Mouse (Mus musculus) heart, embryonic 10.5 days (tissue): ENCODE measurements around the gene Itfg1. TPM values are rescaled to one million over a fixed set of nuclear protein-coding genes. Genes with fewer than 3 reads are reported as not detected.
"Not testable (repeated sequence)": the region's sequence is repeated elsewhere in the genome, so short reads cannot be mapped to it uniquely, and the experiment has no call there.

Source experiments
- DNase-seq: peaks from one replicate; pipeline ENCODE4 v3.0.0-alpha.2; 2017; ENCODE audit warnings: low spot score
- H3K27ac ChIP-seq: fragments of 300-500 bp; sonication (generic); 2 replicates; pipeline ENCODE4 v1.5.1; 2016; ENCODE audit warnings: mild to moderate bottlenecking
- H3K27me3 ChIP-seq: fragments of 300-500 bp; sonication (generic); 2 replicates; pipeline ENCODE4 v1.6.1; 2016; ENCODE audit warnings: mild to moderate bottlenecking; ENCODE audit not compliant: poor library complexity, insufficient read depth, severe bottlenecking
- H3K36me3 ChIP-seq: fragments of 300-500 bp; sonication (generic); 2 replicates; pipeline ENCODE4 v1.6.1; 2016; ENCODE audit warnings: mild to moderate bottlenecking, moderate library complexity
- H3K4me1 ChIP-seq: fragments of 300-500 bp; sonication (generic); 2 replicates; pipeline ENCODE4 v1.6.1; 2016; ENCODE audit warnings: mild to moderate bottlenecking
- H3K4me3 ChIP-seq: fragments of 300-500 bp; sonication (generic); 2 replicates; pipeline ENCODE4 v1.5.1; 2016; ENCODE audit warnings: mild to moderate bottlenecking, moderate library complexity
- H3K9me3 ChIP-seq: fragments of 300-500 bp; sonication (generic); 2 replicates; pipeline ENCODE4 v1.6.1; 2016; ENCODE audit warnings: mild to moderate bottlenecking, moderate library complexity
- WGBS: fragments of 180-500 bp; shearing (Covaris S2); methylation state at CpG from one replicate; pipeline ENCODE4 v1.1.7; 2016; 5-methylcytosine and 5-hydroxymethylcytosine counted together
- polyA plus RNA-seq: library from polyadenylated mRNA; unstranded; fragments of >200 nt; fragmentation: Nextera tagmentation; extraction: Ambion mirVana; gene quantifications from 2 replicates; pipeline ENCODE4 v1.2.1, GENCODE M21; 2016

The Itfg1 gene
- polyA plus RNA-seq, 1 experiment from 2014 or later, result 59.5 TPM

DNA sequence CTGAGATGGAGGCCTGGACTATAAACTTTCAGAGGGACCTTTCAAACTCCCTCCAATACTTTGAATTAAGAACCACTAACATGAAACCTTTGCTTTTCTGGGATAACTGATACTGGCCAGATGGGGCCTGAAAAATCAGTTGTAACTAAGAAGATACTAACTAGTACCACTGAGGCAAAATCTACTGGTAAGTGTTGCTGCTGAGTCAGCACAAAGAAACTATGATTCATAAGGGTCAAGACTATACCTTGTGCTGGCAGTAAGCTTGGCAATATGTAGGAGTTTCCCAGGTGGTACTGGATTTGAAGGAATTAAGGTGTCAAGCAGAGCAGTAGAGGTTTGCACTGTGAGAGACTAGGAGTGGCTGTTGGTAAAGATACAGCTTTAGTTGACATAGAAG lies 27.1 kb downstream of the Itfg1 start:
- no peaks in the 10 kb centered on the region for H3K9me3 ChIP-seq
- no peak overlapping the region for H3K27ac ChIP-seq
- H3K27me3 ChIP-seq, result no peaks in the 10 kb centered on the region

DNA sequence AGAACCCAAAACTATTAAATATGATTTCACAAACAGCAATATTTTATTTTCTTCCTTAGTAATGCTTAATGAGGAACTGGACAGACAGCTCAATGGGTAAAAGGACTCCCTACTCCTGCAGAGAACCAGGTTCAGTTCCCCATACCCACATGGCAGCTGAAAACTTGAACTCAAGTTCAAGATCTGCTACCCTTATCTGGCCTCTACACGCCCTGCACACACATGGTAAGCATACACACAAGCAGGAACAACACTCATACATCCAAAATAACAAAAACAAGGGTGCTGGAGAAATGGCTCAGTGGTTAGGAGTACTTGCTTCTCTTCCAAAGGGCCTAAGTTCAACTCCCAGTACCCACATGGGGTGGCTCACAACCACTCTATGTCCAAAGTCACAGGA lies 39.3 kb downstream of the Itfg1 start:
- Histone ChIP-seq H3K9me3 (no peaks in the 10 kb centered on the region), H3K27me3 (no peaks in the 10 kb centered on the region), H3K36me3 (peaks cover 12% of the 10 kb centered on the region; the same call in 1 of the 2 replicates), H3K4me3 (no peak overlapping the region), H3K4me1 (no peaks in the 10 kb centered on the region), H3K27ac (no peak overlapping the region)
- no peak for DNase-seq
- WGBS, result 85% methylated on average over 1 of the region's 1 CpGs

More for the DNA sequence above, 27.1 kb downstream of the Itfg1 start:
- no peak for DNase-seq
- no peaks in the 10 kb centered on the region for H3K4me1 ChIP-seq
- H3K36me3 ChIP-seq, result peaks cover 16% of the 10 kb centered on the region; the same call in 1 of the 2 replicates
- no peak overlapping the region for H3K4me3 ChIP-seq

DNA sequence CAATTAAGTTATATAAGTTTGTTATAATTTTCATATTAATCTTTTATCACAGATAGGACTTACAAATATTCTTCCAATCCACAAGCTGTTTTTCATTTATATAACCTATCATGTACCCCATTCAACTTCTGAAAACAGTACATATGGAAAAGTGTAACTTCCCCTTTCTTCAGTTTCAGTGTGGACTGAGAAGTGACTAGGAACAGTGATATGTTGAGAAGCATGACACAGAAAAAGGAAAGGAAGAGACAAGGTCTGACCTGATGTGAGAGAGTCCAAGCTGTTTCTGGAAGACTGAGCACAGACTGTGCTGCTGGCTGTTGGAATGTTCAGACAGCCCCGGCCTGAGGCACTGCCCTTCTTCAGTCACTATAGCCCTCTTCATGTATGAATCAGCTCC lies 40.6 kb downstream of the Itfg1 start:
- DNase-seq, result no peak
- H3K27ac ChIP-seq, result no peak overlapping the region

DNA sequence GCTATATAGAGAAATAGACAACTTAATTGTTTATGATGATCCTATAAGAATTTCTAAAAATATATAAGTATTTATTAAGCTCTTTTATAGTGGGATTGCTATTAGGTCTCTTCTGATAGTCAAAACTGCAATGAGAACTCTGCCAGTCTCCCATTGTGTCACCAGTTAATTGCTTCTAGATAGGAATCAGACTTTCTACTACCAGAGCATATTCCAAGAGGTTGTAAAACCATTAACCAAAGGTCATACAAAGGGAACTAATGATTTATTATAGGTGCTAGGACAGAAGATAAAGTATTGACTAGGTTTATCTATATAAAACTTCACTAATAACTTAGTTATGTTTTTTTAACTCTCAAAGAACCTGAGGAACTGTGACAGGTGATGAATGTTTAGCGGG lies 44.3 kb downstream of the Itfg1 start:
- not testable (repeated sequence) for H3K27me3 ChIP-seq, H3K9me3 ChIP-seq, H3K4me3 ChIP-seq, H3K27ac ChIP-seq, H3K4me1 ChIP-seq, DNase-seq
- WGBS, result 100% methylated on average over 1 of the region's 1 CpGs
- peaks cover 15% of the 10 kb centered on the region; the same call in 1 of the 2 replicates for H3K36me3 ChIP-seq

More for the DNA sequence above, 40.6 kb downstream of the Itfg1 start:
- H3K4me1 ChIP-seq, result no peaks in the 10 kb centered on the region
- H3K36me3 ChIP-seq, result peaks cover 12% of the 10 kb centered on the region; the same call in 1 of the 2 replicates
- H3K9me3 ChIP-seq, result no peaks in the 10 kb centered on the region
- WGBS, result 93% methylated on average over 1 of the region's 1 CpGs
- no peaks in the 10 kb centered on the region for H3K27me3 ChIP-seq
- no peak overlapping the region for H3K4me3 ChIP-seq

DNA sequence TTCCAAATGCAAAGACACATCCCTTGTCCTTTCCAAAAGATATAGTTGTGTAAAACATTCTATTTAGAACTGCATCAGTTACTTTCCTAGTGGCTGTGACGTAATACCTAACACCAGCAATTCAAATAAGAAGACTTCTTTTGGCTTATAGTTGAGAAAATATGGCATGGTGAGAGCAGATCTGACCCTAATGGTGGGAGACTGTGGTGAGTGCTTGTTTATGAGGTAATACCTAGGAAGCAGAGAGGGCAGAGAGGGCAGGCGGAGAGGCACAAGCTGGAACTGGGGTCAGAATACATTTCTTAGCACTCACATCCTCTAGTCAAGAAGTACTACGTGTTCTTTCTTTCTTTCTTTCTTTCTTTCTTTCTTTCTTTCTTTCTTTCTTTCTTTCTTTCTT lies 52.4 kb downstream of the Itfg1 start:
- H3K4me1 ChIP-seq, result no peaks in the 10 kb centered on the region
- no peaks in the 10 kb centered on the region for H3K27me3 ChIP-seq
- peaks cover 3% of the 10 kb centered on the region; the same call in 1 of the 2 replicates for H3K36me3 ChIP-seq
- no peak overlapping the region for H3K4me3 ChIP-seq
- no peak for DNase-seq
- no peaks in the 10 kb centered on the region for H3K9me3 ChIP-seq
- 91% methylated on average over 3 of the region's 3 CpGs for WGBS
- H3K27ac ChIP-seq, result no peak overlapping the region

DNA sequence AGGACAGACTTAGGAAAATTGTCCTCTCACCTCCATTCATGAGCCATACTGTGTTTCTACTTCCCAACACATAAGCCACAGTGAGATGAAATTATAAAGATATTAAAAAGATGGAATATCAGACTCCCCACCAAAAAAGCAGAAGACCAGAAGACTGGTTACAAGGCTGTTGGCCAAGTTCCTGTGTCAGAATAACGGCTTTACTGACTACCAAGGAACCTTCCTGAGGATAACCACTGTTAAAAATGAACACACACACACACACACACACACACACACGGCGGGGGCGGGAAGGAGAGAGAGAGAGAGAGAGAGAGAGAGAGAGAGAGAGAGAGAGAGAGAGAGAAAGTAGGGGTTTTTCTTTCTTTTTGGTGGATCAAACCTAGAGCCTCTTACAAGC lies 52.8 kb downstream of the Itfg1 start:
- no peak overlapping the region for H3K27ac ChIP-seq
- no peak for DNase-seq
- WGBS, result 88% methylated on average over 3 of the region's 4 CpGs
- no peaks in the 10 kb centered on the region for H3K4me1 ChIP-seq
- no peak overlapping the region for H3K4me3 ChIP-seq
- H3K27me3 ChIP-seq, result no peaks in the 10 kb centered on the region
- peaks cover 1% of the 10 kb centered on the region; the same call in 1 of the 2 replicates for H3K36me3 ChIP-seq
- H3K9me3 ChIP-seq, result no peaks in the 10 kb centered on the region

DNA sequence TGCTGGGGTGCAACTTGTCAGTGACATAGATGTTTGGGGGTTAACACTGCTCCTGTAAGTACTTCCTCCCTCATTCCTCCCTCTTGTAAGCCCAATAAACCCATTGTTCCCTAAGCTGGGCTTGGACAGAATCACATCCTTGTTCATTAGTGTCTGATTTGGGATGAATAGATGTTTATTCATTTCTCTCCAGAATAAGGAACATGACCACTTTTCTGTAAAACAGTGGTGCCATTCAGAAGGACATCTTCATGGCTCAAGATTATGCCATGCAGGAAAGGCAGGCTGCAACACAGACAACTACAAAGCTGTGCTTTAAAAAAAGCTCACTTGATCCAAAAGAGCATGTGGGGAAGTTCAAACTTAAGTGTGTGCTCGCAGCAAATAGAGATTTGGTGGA lies 55.2 kb downstream of the Itfg1 start:
- Histone ChIP-seq H3K27me3 (no peaks in the 10 kb centered on the region), H3K4me1 (no peaks in the 10 kb centered on the region), H3K36me3 (no peaks in the 10 kb centered on the region), H3K27ac (no peak overlapping the region), H3K4me3 (no peak overlapping the region), H3K9me3 (no peaks in the 10 kb centered on the region)
- 79% methylated on average over 1 of the region's 1 CpGs for WGBS
- DNase-seq, result no peak

DNA sequence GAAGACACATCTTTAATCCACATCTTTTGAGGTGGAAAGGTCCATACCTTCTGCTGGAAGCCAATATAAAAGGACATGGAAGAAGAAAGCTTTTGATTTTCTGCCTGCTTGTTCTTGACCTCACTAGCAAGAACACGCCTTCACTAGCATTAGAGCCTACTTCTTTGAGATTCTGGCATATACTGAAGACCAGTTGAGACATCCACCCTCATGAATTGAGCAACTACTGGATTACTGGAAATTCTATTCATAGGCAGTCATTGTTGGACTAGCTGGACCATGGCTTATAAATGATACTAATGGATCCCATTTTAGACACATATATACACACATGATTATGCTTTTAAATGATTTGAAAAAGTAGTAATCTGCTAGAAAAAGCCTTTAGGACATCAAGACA lies 56.9 kb downstream of the Itfg1 start:
- H3K9me3 ChIP-seq, result no peaks in the 10 kb centered on the region
- no peaks in the 10 kb centered on the region for H3K27me3 ChIP-seq
- 93% methylated on average over 1 of the region's 1 CpGs for WGBS
- no peak for DNase-seq
- H3K4me3 ChIP-seq, result no peak overlapping the region
- no peaks in the 10 kb centered on the region for H3K36me3 ChIP-seq
- no peak overlapping the region for H3K27ac ChIP-seq
- H3K4me1 ChIP-seq, result no peaks in the 10 kb centered on the region

DNA sequence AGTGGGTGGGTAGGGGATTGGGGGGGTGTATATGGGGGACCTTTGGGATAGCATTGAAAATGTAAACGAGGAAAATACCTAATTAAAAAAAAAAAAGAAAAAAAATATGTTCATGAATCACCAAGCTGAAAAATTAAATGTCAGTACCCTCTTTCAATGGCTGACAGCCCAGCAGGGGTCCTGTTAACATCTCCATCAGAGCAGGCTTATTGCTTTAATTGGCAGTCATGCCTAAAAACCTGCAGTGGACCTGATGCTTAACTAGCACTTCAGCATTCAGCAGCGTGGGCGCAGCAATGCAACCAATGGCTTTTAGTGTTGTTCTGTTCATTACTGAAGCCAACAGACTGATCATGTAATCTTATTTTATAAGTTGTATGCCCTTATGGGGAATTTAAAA lies 60.6 kb downstream of the Itfg1 start:
- WGBS, result 90% methylated on average over 3 of the region's 3 CpGs
- no peak overlapping the region for H3K27ac ChIP-seq
- no peak for DNase-seq
- no peaks in the 10 kb centered on the region for H3K36me3 ChIP-seq
- no peaks in the 10 kb centered on the region for H3K4me1 ChIP-seq
- H3K4me3 ChIP-seq, result no peak overlapping the region
- H3K9me3 ChIP-seq, result no peaks in the 10 kb centered on the region
- no peaks in the 10 kb centered on the region for H3K27me3 ChIP-seq

DNA sequence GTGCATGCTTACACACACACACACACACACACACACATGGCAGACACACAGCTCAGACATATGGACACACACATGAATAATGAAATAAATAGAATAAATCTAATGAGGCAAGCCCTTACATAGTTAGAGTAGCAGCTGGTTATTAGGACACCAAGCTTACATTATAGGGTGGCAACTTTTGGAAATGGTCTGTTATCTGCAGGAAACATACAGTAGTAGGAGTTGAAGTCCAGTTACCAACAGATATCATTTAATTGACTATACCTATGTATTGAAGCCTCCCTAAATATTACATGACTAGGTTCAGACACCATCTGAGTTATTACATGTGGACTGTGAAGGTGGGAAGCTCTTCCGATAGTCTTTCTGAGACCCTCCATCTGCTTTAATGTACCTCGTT lies 95.7 kb downstream of the Itfg1 start:
- no peaks in the 10 kb centered on the region for H3K36me3 ChIP-seq
- H3K4me3 ChIP-seq, result no peak overlapping the region
- no peaks in the 10 kb centered on the region for H3K4me1 ChIP-seq
- 90% methylated on average over 2 of the region's 2 CpGs for WGBS
- H3K27ac ChIP-seq, result no peak overlapping the region
- H3K27me3 ChIP-seq, result no peaks in the 10 kb centered on the region
- DNase-seq, result no peak
- no peaks in the 10 kb centered on the region for H3K9me3 ChIP-seq

DNA sequence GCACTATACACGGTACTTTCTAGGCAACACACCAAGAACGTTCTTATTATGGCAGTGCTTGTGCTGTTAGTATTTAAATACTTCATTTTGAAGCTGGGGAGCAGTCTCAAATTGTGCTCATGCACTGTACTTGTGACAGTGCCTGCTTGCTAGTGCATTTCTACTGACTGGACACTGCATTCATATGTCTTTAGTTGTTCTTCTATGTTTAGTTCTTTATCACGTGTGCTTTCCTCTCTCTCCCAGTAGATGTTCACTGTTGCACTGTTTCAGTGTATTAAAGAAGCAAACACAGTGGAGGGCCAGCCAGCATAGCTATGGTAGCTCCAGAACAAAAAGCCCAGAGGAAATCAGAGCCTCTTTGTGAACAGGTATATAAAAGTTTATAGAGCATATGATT lies 110.2 kb downstream of the Itfg1 start:
- Histone ChIP-seq H3K27ac (no peak overlapping the region), H3K4me3 (no peak overlapping the region), H3K36me3 (peaks cover 7% of the 10 kb centered on the region), H3K4me1 (no peaks in the 10 kb centered on the region), H3K27me3 (no peaks in the 10 kb centered on the region), H3K9me3 (no peaks in the 10 kb centered on the region)
- no peak for DNase-seq
- WGBS, result 79% methylated on average over 3 of the region's 3 CpGs

DNA sequence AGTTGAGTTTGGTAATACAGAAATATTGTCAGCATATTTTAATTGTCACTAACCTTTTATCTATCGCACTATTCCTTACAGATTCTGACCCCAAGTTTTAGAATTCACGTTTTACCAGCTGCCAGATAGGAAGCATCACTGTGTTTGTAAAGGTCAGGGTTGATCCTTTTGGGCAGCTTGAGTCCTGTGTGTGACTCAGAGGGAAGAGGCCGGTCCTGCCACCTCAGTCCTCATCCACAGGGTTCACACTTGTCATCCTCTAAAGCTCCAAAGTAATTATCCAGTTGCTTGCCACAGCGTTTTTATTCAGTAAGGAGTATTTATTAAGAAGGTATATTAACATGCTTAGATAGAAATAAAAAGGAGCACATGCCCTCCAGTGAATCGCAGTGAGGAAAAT lies 123.5 kb downstream of the Itfg1 start:
- Histone ChIP-seq H3K4me3 (no peak overlapping the region), H3K36me3 (peaks cover 15% of the 10 kb centered on the region), H3K27me3 (no peaks in the 10 kb centered on the region), H3K9me3 (no peaks in the 10 kb centered on the region), H3K4me1 (no peaks in the 10 kb centered on the region), H3K27ac (no peak overlapping the region)
- no peak for DNase-seq
- 84% methylated on average over 5 of the region's 5 CpGs for WGBS

DNA sequence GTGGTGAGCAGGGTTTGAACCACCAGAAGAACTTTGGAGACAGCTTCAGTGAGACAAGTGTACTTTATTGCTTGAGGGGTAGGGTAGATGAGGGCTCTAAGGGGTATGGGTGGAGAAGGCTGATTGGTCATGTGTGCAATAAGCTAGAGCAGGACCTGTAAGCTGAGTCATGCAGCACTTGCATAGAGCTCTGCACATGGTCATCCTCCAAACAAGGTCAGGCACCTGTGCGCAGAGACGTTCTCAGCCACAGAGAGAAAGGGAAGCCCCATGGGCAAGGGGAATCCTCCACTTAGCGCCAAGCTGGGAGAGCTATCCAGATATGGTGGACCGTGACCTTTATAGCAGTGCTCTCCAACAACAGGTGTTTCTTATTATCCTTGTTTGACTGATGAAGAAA lies 124.0 kb downstream of the Itfg1 start:
- 87% methylated on average over 4 of the region's 4 CpGs for WGBS
- Histone ChIP-seq H3K27me3 (no peaks in the 10 kb centered on the region), H3K4me3 (no peak overlapping the region), H3K9me3 (no peaks in the 10 kb centered on the region), H3K4me1 (no peaks in the 10 kb centered on the region), H3K36me3 (peaks cover 15% of the 10 kb centered on the region), H3K27ac (no peak overlapping the region)
- no peak for DNase-seq

DNA sequence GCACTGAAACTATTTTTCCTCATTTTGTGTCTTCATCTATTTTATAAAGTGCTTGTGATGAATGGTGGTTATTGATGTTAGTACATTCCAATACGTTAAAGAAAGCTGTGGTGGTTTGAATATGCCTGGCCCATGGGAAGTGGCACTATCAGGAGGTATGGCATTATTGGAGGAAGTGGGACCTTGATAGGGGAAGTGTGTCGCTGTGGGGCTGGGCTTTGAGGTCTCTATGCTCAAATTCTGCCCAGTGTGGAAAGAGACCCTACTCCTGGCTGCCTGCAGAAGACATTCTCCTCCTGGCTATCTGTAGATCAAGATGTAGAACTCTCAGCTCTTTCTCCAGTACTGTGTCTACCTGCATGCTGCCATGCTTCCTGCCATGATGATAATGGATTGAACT lies 133.7 kb downstream of the Itfg1 start:
- 63% methylated on average over 2 of the region's 2 CpGs for WGBS

More for the DNA sequence above, 133.7 kb downstream of the Itfg1 start:
- Histone ChIP-seq H3K4me3 (no peak overlapping the region), H3K4me1 (no peaks in the 10 kb centered on the region), H3K36me3 (no peaks in the 10 kb centered on the region), H3K9me3 (no peaks in the 10 kb centered on the region), H3K27ac (no peak overlapping the region), H3K27me3 (peaks cover 9% of the 10 kb centered on the region)
- DNase-seq, result no peak
